Mouse (Mus musculus) large intestine, adult 2 months (tissue): Measurements from ENCODE around the gene Ehf. TPM values are rescaled to one million over a fixed set of nuclear protein-coding genes. Genes with fewer than 3 reads are reported as not detected.

Source experiments
- DNase-seq: peaks from one replicate; pipeline ENCODE4 v3.0.0-alpha.2; 2012; ENCODE audit warnings: low read depth, low spot score
- WGBS: fragments of 180-500 bp; shearing (Covaris S2); methylation state at CpG from one replicate; pipeline ENCODE4 v1.1.7; 2018; 5-methylcytosine and 5-hydroxymethylcytosine counted together
- polyA plus RNA-seq: library from polyadenylated mRNA; depleted of rRNA; stranded (reverse); fragments of >200 nt; gene quantifications from 2 replicates; pipeline ENCODE4 v1.2.3, GENCODE M21; 2012; rRNA removed

Ehf gene
- 56.6 and 81.0 TPM in 2 replicates for polyA plus RNA-seq

- no peak for DNase-seq
- WGBS = 20% methylated on average over 9 of the region's 9 CpGs
Observed at GRCm38 (mm10) chr2:103303132-103303531, at the start of gene Ehf. Gene Ehf (minus strand): TSS chr2:103303278.

- no peak for DNase-seq
- WGBS = 8% methylated on average over 5 of the region's 5 CpGs
Observed at GRCm38 (mm10) chr2:103347417-103347891, 44.4 kb upstream of the Ehf start.

GRCm38 (mm10) chr2:103346751-103347289 lies 43.7 kb upstream of the Ehf start:
- no peak for DNase-seq
- WGBS = 63% methylated on average over 3 of the region's 3 CpGs

- DNase-seq = no peak
- 54% methylated on average over 7 of the region's 7 CpGs for WGBS
Observed at GRCm38 (mm10) chr2:103343611-103344010, 40.5 kb upstream of the Ehf start.

GRCm38 (mm10) chr2:103342123-103342522 lies 39.0 kb upstream of the Ehf start:
- WGBS = 83% methylated on average over 1 of the region's 1 CpGs
- DNase-seq = no peak

GRCm38 (mm10) chr2:103341375-103341971 lies 38.4 kb upstream of the Ehf start:
- DNase-seq = no peak
- WGBS = 100% methylated on average over 1 of the region's 1 CpGs

- WGBS = 85% methylated on average over 6 of the region's 6 CpGs
- DNase-seq = no peak
Observed at GRCm38 (mm10) chr2:103338706-103339105, 35.6 kb upstream of the Ehf start.

- WGBS = 62% methylated on average over 3 of the region's 3 CpGs
- DNase-seq = no peak
Observed at GRCm38 (mm10) chr2:103337370-103337769, 34.3 kb upstream of the Ehf start.

- no peak for DNase-seq
Observed at GRCm38 (mm10) chr2:103336621-103337020, 33.5 kb upstream of the Ehf start.

GRCm38 (mm10) chr2:103336000-103336399 lies 32.9 kb upstream of the Ehf start:
- no peak for DNase-seq
- 30% methylated on average over 3 of the region's 3 CpGs for WGBS

More at GRCm38 (mm10) chr2:103336621-103337020, 33.5 kb upstream of the Ehf start:
- 33% methylated on average over 11 of the region's 11 CpGs for WGBS

GRCm38 (mm10) chr2:103331666-103332191 lies 28.7 kb upstream of the Ehf start:
- DNase-seq = no peak
- 76% methylated on average over 3 of the region's 3 CpGs for WGBS

- WGBS = 88% methylated on average over 4 of the region's 4 CpGs
- no peak for DNase-seq
Observed at GRCm38 (mm10) chr2:103328731-103329130, 25.7 kb upstream of the Ehf start.

- 31% methylated on average over 7 of the region's 7 CpGs for WGBS
- peak; percentile 72 for DNase-seq
Observed at GRCm38 (mm10) chr2:103325301-103326048, 22.4 kb upstream of the Ehf start.

GRCm38 (mm10) chr2:103324320-103324719 lies 21.2 kb upstream of the Ehf start:
- no peak for DNase-seq
- WGBS = 32% methylated on average over 2 of the region's 2 CpGs

GRCm38 (mm10) chr2:103322171-103322570 lies 19.1 kb upstream of the Ehf start:
- no peak for DNase-seq
- 23% methylated on average over 1 of the region's 1 CpGs for WGBS

- DNase-seq = no peak
- 30% methylated on average over 4 of the region's 4 CpGs for WGBS
Observed at GRCm38 (mm10) chr2:103321638-103322037, 18.6 kb upstream of the Ehf start.

- DNase-seq = no peak
- WGBS = 20% methylated on average over 4 of the region's 4 CpGs
Observed at GRCm38 (mm10) chr2:103314002-103314401, 10.9 kb upstream of the Ehf start.

- DNase-seq = no peak
- WGBS = 17% methylated on average over 4 of the region's 4 CpGs
Observed at GRCm38 (mm10) chr2:103312640-103313039, 9.6 kb upstream of the Ehf start.

GRCm38 (mm10) chr2:103310663-103311062 lies 7.6 kb upstream of the Ehf start:
- 81% methylated on average over 5 of the region's 5 CpGs for WGBS
- DNase-seq = no peak

GRCm38 (mm10) chr2:103306686-103307085 lies 3.6 kb upstream of the Ehf start:
- no peak for DNase-seq
- WGBS = 45% methylated on average over 6 of the region's 6 CpGs

GRCm38 (mm10) chr2:103302669-103303068 lies 409 bp downstream of the Ehf start:
- 26% methylated on average over 6 of the region's 6 CpGs for WGBS
- DNase-seq = no peak
